Mouse (Mus musculus) mouse embryonic stem cell (cell line): ENCODE measurements around the gene Timp3.

ENCODE experiments used
- in situ Hi-C, 2 experiments: fragments of 300-500 bp; cut with MboI; formaldehyde crosslinking; loops; 1 replicate in 1 of 2; 3 replicates in 1 of 2; pipeline ENCODE4 v1.14.3; 2019 to 2020; ENCODE audit warnings: low sequenced_read_pairs in 2 of 2, low pct_unique_long_range_greater_than_20kb in 1 of 2, mixed read lengths in 1 of 2; ENCODE audit not compliant: unreplicated experiment in 1 of 2

The Timp3 gene

GRCm38 (mm10) chr10:86294599-86295365 lies 5.4 kb upstream of the Timp3 start:
- in situ Hi-C loops, result loop anchor here in 1 of 2 experiments (25.0 kb wide), 2 partner anchors 232 to 332 kb away; partner anchors contain the start of gene Rtcb

DNA sequence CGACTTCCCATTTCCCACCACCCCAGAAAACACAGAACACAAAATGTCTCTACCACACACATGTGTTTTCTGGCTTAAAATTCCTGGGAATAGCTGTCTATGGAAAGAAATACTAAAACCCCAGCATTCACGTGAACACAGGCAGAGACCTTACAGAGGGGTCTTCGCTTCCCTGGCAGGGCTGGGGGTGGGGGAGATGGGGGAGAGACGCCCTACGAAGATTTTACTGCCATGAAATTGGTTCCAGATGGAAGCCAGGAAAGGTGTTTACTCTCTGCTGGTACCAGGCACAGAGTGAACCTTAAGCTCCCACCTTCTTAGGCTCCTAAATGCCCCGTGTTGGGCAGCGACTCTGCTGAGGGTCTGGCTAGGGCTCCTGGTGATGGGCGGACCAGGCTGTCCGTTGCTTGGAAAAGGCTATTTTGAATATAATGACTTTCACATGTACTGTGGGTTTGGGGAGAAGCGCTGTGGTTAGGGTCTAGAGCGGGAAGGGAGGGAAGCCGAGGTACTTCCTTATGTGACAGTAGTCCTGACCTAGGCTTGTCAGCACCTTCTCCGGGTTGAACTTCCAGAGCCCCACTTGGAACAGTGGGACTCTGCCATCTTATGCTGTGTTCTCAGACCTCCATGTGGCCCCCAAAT lies 4.6 kb upstream of the Timp3 start:
- in situ Hi-C loops, result loop anchor here in 1 of 2 experiments (25.0 kb wide), 2 partner anchors 233 to 333 kb away; partner anchors contain the start of gene Rtcb

GRCm38 (mm10) chr10:86296111-86296510 lies 4.1 kb upstream of the Timp3 start:
- in situ Hi-C loops, result loop anchor here in 1 of 2 experiments (25.0 kb wide), 2 partner anchors 234 to 334 kb away; partner anchors contain the start of gene Rtcb

- in situ Hi-C loops, result loop anchor here in 1 of 2 experiments (25.0 kb wide), 2 partner anchors 235 to 335 kb away; partner anchors contain the start of gene Rtcb
Measured at GRCm38 (mm10) chr10:86297307-86297706, 2.9 kb upstream of the Timp3 start.

DNA sequence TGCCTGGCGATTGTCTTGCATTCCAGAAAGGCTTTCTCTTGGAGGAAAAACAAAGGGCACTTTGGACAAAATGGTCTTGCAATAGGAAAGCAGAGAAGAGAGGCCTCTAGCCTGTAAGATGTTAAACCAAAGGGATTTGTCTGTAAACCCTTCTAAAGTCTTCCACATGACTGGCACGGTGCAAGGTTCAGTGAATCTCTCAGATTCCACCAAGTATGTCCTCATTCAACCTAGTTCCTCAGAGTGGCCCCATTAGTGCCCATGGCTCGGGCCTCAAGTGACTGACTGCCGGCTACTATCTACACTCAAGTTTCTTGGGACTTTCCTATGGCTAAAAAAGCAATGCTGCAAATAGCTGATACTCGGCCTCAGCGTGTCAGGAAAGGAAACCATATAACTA lies 1.8 kb upstream of the Timp3 start:
- in situ Hi-C loops, result loop anchor here in 1 of 2 experiments (25.0 kb wide), 2 partner anchors 236 to 336 kb away; partner anchors contain the start of gene Rtcb

DNA sequence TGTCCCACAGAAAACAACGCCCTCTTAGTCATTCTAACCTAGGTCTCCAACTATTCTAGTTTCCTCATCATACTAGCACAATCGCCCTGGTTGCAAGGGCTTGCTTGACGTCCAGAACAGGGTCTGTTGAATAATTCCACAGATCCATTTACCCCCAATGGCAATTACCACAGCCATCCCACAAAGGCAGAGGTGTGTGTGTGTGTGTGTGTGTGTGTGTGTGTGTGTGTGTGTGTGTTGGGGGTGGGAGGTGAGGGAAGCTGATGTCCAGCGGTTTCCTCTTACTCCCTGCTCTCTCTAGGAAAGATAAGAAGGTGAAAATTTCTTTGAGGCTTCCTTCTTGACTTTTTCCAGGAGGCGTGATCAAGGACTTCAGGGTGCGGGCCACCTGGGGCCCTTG lies 377 bp upstream of the Timp3 start:
- in situ Hi-C loops, result loop anchor here in 1 of 2 experiments (25.0 kb wide), 2 partner anchors 237 to 337 kb away; partner anchors contain the start of gene Rtcb

DNA sequence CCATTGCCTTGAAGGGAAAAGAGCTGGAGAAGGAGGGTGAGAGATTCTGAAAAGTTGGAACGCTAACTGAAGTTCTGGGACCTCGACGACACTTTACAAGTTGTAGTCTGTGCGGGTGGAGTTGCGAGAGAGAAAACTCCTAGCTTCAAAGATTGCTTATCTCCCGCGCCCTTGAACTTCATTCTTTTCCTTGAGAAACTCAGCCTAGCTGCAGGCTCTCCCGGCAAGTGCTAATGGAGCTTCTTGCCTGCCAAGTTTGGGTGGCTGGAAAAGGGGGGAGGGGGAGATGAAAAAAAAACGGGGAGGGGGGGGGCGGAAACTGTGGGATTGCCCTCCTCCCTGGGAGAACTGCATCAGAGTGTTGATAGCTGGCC lies 932 bp downstream of the Timp3 start:
- in situ Hi-C loops, result no loop called here

GRCm38 (mm10) chr10:86301593-86302317 lies 1.6 kb downstream of the Timp3 start:
- in situ Hi-C loops, result no loop called here

DNA sequence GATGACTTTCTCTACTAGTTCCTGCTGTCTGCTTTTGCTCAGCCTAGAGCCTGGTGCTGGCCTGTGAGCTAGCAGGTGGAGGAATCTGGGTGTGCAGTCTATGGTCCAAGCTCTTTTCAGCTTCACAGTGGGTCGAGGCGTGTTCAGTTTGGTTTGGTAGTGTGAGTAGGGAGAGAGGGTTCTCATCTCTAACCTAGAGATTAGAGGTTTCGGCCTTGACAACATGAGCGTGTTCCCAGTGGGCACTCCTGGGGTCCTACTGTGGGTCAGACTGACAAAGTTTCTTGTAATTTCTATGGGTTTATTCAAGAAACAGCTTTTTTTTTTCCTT lies 2.1 kb downstream of the Timp3 start:
- in situ Hi-C loops, result no loop called here

DNA sequence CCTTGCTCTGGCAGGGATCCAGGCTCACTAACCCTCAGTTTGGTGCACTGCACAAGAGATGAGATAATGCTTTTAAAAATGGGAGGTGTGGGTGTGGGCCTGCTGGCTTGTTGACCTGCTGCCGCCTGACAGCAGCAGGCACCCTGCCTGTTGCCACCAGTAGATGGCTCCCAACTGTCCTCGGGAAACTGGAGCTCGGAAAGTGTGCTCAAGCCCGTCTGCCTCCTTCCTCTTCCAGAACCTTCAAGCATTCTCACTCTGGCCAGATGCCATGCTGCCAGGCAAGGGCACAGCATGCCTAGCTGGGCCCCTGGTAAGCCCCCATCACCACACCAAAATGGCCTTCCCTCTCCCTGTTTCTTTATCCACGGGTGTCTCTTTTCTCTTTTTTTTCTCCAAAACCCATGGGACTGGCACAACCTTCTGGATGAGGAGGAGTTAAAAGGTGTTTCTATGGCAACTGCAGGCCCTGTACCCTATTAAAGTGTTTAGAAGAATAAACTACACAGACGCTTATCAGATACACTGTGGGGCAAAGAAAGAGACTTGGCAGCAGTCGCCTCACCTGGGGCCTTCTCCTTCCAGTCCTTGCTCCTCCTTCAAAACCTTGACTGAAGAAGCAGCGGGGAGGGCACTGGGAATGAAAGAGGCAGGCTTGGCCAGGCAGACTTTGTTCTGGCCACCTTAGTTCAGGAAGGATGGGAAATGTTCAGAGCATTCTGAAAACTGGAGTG lies 2.8 kb downstream of the Timp3 start:
- in situ Hi-C loops, result no loop called here

- in situ Hi-C loops, result no loop called here
Measured at GRCm38 (mm10) chr10:86303495-86303876, 3.3 kb downstream of the Timp3 start.

DNA sequence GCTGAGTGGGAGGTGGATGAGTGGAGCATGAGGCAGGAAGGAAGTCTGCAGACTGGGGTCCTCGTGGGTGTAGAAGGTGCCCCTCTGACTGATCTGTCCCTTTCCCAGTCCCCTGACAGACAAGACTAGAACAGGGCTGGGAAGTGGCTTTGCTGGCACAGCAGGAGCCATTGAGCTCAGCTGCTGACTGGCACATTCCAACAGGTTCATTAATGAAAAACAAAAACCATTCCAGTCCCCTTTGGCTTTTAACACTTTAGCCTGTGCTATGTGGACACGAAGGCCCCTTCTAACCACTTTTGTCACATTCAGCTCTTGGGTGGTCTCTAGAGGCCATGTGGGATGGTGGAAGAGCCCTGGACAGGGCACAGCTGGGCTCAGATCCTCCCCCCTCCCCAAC lies 4.4 kb downstream of the Timp3 start:
- in situ Hi-C loops, result no loop called here

- in situ Hi-C loops, result no loop called here
Measured at GRCm38 (mm10) chr10:86307235-86307634, 7.1 kb downstream of the Timp3 start.

GRCm38 (mm10) chr10:86310527-86310926 lies 10.4 kb downstream of the Timp3 start:
- in situ Hi-C loops, result no loop called here

DNA sequence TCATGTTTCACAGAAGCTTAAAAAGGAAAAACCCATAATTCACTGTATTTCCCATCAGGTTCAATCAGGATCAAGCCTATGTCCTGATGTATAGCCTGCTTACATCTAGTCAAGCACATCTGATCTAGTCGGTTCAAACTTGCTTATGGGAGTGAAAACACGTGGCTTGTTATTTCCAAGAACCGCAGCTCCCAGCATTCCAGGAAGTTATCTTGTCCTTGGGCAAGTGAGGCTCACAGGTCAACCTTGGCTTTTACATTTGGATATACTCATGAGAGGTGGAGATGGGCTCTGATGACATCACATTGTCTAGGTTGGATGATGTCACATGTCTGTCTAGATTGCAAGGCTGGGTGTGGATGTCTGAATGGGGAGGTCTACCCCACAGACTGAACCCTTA lies 12.8 kb downstream of the Timp3 start:
- in situ Hi-C loops, result no loop called here

GRCm38 (mm10) chr10:86313448-86313847 lies 13.3 kb downstream of the Timp3 start:
- in situ Hi-C loops, result no loop called here

GRCm38 (mm10) chr10:86315513-86315912 lies 15.3 kb downstream of the Timp3 start:
- in situ Hi-C loops, result no loop called here

DNA sequence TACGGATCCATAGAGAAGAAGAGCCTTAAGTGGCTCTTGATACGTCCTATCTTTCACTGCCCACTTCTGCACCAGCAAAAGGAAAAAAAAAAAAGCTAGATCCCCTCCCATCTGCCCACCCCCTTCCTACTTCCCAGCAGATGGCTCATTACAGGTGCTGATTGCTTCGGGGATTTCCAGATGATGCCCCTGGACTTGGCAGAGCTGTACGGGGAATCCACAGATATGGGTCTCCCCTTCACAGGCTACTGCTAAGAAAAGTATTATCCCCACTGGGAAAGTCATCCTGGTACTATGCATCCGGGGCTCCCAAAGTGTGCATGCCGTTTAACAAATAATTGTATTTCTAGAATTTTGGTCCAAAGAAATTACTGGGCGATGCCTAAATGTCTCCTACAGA lies 17.5 kb downstream of the Timp3 start:
- in situ Hi-C loops, result no loop called here
